Mouse (Mus musculus) kidney, postnatal 10 days (tissue): ENCODE measurements around the gene Atg2a.

Experiments
- DNase-seq: peaks from one replicate; pipeline ENCODE4 v3.0.0; 2021; ENCODE audit warnings: mixed read lengths

Gene Atg2a

DNA sequence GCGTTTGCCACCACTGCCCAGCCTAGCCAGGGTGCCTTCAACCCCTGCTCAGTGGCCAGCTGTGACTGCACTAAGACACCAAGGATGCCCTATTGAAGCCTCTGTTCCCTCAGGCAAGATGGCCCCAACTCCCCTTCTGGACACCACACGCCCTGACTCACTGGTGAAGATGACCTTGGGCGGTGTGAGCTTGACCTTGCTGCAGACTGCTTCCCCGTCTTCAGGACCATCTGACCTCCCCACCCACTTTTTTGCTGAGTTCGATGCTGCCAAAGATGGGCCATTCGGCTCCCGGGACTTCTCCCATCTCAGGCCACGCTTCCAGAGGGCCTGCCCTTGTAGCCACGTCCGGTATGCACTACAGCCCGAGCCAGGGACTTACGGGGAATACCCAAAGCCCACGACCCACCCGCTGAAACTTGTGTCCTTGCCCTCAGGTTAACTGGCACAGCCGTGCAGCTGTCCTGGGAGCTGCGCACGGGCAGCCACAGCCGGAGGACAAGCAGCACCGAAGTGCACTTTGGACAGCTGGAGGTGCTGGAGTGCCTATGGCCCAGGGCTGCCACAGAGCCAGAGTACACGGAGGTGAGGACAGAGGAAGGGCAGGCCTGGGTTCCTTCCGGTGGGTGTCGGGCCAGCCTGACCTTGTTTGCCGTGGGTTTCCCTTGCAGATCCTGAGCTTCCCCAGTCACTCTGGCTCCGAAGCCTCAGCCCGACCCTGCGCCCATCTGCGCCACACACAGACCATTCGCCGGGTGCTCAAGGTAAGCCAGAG lies 6.2 kb downstream of the Atg2a start:
- DNase-seq = no peak

- no peak for DNase-seq
Observed at GRCm38 (mm10) chr19:6253021-6253420, 11.6 kb downstream of the Atg2a start.

DNA sequence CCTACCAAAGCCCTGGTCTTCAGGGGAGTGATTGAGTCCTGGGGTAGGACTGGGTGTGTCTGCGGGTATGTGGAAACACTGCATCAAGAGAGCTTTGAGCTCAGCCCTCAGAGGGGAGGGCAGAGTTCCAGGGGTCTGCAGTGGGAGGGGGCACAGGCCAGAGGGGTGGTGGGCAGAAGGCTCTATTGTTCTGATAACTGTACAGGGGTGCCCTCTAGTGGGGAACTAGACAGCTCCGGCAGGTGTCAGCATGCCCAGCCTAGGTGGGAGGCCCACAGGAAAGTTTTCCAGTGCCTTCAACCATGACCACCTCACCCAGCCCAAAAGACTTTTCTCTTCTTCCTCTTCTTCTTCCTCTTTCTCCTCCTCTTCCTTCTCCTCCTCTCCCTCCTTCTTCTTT lies 19.0 kb downstream of the Atg2a start:
- peak; percentile 59 for DNase-seq

GRCm38 (mm10) chr19:6260946-6261345 lies 19.5 kb downstream of the Atg2a start:
- no peak for DNase-seq

DNA sequence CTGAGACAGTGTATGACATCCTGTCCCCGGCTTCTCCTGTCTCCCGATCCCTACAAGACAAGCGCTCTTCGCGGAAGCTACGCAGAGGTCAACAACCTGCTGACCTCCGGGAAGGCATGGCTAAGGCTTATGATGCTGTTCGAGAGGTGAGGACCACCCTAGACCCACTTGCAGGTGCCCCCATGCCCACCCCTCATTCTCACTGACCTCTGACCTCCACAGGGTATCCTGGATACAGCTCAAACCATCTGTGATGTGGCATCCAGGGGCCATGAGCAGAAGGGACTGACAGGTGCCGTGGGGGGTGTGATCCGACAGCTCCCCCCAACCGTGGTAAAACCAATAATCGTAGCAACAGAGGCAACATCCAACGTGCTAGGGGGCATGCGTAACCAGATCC lies 19.9 kb downstream of the Atg2a start:
- DNase-seq = no peak

DNA sequence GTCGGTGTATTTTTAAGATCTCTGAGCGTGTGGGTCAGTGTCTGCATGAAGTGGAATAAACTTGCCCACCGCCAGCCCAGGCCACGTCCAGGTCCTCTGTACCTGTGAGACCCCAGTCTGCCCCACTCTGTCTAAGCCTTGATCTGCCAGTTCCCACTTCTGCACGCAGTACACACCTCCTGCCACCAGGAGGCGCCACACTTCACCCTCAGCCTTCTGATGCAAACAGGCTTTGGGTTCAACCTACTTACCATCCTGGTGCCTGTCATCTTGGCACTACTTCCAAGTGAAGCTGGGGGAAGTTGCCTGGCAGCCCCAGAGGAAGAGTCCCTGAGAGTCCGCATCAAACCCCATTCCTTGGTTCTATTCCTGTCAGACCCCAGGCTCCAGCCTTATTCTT lies 20.8 kb downstream of the Atg2a start:
- peak; percentile 81 for DNase-seq

- peak; percentile 78 for DNase-seq
Observed at GRCm38 (mm10) chr19:6262839-6263433, 21.5 kb downstream of the Atg2a start.

DNA sequence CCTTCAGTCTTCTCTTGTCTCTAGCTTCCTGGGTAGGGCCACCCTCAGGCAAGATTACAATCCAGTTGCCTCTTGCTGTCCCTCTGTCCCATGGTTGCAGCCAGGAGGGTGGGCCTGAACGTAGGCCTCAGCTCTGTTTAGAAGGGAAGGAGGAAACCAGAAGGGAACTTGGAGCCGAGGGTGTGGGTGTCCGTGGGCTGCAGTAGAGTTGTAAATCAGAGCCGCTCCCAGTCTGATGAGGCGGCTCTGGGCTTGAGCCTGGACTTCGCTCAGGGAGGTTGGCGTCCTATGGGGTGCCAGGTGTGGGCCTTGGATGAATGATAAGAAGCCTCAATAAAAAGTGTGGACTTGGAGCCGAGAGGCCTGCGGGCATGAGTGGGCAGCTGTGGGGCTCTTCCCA lies 22.7 kb downstream of the Atg2a start:
- DNase-seq = no peak

DNA sequence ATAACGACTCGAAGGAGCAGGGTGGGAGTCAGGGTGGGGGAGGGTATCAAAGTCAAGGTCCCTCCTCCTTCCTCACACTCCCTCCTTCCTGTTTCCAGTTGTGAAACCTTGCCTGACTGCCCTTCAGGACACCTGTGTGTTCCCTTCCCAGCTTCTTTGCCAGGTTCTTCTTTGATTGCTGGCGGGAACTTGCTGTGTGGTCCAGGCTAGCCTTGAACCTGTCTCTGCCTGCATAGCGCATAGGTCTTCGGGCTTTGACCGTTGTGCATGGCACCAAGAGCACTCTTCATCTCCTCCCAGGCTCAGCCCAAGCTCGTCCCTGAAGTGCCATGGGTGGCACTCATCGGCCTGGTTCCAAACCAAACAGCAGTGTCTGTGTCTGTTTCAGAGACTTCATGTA lies 23.5 kb downstream of the Atg2a start:
- DNase-seq = no peak

- no peak for DNase-seq
Observed at GRCm38 (mm10) chr19:6265727-6266182, 24.3 kb downstream of the Atg2a start.

DNA sequence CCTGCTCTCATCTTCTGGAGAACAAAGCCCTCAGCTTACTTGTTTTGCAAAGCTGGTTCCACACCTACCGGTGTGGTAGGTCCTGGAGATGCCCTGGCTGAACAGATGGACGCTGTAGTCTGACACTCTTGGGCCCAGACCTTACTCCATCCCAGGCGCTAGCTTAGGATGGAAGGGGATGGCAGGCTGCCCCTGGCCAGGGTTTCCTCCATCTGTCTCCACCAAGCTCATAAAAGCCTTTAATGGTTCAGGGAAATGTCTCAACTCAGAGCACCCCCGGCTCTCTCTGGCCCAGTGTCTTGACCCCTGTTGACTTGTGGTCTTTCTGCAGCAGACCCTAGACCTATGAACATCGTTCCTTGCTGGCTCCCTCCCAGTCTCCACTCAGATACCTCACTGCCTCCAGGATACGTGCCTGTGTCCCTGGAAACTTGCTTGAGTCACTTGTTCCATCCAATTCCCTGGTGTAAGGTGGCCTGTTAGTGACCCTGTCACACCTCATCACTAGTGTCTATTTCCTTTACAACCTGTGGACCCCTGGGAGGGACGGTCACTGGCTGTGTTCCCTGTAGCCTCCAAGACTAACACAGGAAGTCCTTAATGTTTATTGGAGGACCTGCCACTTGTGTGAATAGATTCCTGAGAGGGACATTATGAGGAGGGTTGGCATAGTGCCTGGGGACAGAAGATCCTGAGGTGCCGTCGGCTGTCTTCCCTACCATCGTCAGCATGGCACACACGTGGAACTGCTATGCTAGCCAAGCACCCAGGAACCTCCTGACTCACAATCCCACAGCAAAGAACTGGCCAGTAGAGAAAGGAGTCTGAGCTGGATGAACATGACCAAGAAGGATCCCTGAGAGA lies 26.1 kb downstream of the Atg2a start:
- peak; percentile 47 for DNase-seq

GRCm38 (mm10) chr19:6268170-6268528 lies 26.7 kb downstream of the Atg2a start:
- DNase-seq = peak; percentile 93

- DNase-seq = no peak
Observed at GRCm38 (mm10) chr19:6268670-6269132, 27.2 kb downstream of the Atg2a start.

DNA sequence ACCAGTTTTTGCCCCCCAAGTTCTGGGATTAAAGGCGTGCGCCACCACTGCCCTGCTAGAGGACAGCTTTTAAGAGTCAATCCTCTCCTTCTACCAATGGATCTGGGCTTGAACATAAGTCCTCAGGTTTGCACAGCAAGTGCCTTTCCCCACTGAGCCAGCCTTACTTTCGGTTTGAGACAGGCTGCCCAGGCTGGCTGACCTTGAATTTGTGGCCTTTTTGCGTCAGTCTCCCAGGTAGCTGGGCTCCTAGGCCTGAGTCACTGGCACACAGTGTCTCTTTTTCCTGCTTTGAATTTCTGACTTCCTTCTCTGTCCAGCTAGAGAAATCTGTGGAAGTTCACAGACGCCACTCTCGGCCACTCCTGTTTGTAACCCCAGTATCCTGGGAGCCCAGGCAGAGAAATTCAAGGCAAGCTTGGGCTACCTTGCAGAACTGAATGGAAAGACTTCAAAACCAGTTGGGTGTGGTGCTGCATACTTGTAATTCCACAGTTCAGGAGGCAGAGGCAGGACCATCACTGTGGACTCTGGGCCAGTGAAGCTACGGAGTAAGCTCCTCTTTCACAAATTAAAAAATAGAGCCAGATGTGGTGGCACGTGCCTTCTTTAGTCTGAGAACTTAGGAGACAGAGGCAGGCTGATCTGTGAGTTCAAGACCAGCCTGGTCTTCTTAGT lies 28.5 kb downstream of the Atg2a start:
- no peak for DNase-seq

DNA sequence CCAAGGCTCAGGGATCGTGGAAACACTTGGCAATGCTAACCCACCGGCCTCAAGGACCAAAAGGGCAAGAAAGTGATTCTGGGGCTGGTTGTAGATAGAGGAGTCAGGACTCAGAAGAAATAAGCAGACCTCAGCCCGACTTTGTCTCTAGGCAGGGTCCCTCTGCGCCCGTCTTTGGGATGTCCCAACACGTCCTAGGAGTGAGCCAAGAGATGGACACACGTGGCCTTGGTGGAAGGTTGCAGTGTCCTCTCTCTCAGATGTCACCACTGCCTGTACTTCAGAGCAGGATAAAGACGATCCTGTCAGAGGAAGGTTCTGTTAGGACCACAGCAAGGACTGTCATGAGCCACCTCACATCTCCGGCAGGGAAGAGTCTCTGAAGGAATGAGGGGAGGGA lies 29.2 kb downstream of the Atg2a start:
- DNase-seq = no peak

GRCm38 (mm10) chr19:6271206-6271605 lies 29.7 kb downstream of the Atg2a start:
- peak; percentile 51 for DNase-seq

DNA sequence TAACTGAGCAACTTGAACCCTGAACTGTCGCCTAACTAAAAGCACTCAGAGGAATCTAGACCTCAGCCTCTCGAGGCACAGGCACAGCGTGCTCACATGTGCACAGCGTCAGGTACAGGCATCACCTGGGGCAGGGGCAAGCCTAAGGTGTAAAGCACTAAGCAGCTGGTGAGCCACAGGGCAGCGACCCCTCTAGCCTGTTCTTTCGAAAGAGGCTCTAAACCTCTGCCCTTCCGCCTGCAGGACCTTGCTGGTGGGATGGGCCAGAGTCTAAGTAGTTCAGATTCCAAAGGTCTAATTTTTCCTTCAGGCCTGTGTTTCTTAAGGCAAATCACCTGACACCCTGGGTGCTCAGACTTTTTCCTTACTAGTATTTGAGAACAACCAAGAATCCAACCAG lies 30.6 kb downstream of the Atg2a start:
- peak; percentile 58 for DNase-seq

- DNase-seq = no peak
Observed at GRCm38 (mm10) chr19:6272738-6273137, 31.3 kb downstream of the Atg2a start.

DNA sequence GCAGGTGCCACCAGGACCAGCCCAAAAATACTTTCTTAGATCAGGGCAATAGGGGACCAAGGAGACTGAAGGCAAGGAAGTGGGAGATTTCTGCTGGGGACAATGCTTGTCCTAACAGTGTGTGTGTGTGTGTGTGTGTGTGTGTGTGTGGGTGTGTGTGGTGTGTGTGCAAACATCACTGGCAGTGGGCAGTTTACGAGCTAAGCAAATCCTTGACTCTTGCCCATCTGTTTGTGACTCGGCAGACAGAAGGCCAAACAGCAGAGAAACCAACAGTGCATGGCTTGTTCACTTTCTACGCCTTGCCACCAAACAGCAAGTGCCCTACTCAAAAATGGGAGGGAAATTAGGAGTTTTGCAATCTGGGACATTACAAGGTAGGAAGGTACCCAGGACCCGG lies 32.1 kb downstream of the Atg2a start:
- DNase-seq = no peak

DNA sequence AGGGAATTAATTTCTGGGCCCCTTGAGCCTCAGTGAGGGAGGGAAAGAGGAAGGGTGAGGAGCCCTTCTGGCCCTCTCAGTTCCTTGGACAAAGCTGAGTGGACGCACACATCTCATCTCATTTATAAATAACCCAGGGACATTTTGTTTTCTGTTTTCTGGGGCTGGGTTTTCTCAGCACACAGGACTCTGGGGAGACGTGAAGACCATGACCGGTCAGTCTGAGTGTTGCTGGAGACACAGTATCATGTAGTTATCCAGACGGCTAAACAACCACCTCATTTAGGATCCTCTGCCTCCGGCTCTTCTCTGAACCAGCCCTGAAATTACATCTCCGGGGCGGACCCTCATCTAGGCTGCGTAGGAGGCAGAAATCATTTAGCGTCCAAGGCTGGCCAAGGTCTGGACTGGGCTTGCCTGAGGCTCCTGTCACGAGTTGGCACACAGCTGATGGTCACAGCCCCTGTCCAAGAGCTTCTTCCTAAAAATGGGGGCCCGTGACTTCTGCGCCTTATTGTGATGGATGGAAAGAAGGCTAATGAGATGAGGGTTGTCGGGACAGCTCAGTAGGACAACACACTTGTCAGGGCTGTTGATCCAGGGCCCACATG lies 32.6 kb downstream of the Atg2a start:
- no peak for DNase-seq

GRCm38 (mm10) chr19:6275740-6276389 lies 34.4 kb downstream of the Atg2a start:
- peak; percentile 32 for DNase-seq
